Mouse (Mus musculus) heart, postnatal 4 days (tissue): ENCODE results near the gene Stxbp5. TPM values are rescaled to one million over a fixed set of nuclear protein-coding genes. Genes with fewer than 3 reads are reported as not detected.
"Not testable (repeated sequence)": the region's sequence is repeated elsewhere in the genome, so short reads cannot be mapped to it uniquely, and the experiment has no call there.

Source experiments
- DNase-seq: peaks from one replicate; pipeline ENCODE4 v3.0.0; 2021
- total RNA-seq, 2 experiments: library from RNA; stranded (reverse); gene quantifications; 2 replicates each; pipeline ENCODE4 v1.2.3; 2021

The Stxbp5 gene
- 10 to 100 TPM; 13.7 to 15.3 TPM for total RNA-seq

DNA sequence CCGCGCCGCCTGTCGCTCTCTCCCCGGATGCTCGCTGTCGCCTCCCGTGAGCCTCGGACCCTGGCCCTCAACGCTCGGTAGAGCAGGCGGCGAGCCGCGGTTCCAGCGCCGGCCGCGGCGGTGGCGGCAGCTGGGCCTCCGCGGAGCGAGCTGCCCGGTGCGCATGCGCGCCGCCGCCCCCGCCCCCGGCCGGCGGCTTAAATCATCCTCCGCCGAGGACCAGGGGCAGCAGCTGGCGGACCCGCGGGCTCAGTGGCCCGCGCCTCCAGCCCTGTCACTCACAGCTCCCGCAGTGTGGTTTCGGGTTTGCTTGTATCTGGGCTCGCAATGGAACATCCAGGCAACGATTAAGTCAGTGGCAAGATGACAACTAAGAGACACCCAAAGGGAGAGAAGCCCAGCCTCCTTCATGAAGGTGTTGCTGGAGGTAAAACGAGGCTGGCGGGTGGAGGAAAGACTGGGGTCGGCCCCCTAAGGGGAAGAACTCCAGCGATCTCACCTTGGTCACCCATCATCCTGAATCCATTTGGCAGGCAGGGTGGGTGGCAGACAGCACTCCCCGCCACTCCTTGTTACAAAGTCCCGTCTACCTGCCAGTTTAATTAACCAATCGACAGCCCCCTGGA is at the start of gene Stxbp5:
Gene Stxbp5 (minus strand): TSS at position 9 of the 626 bp plus-strand sequence.
- DNase-seq, result peak; percentile 85

GRCm38 (mm10) chr10:9912395-9912794 is 11.5 kb upstream of the Stxbp5 start:
- DNase-seq, result no peak

GRCm38 (mm10) chr10:9907919-9908502 is 7.1 kb upstream of the Stxbp5 start:
- peak; percentile 36 for DNase-seq

GRCm38 (mm10) chr10:9907519-9907918 is 6.6 kb upstream of the Stxbp5 start:
- DNase-seq, result no peak

DNA sequence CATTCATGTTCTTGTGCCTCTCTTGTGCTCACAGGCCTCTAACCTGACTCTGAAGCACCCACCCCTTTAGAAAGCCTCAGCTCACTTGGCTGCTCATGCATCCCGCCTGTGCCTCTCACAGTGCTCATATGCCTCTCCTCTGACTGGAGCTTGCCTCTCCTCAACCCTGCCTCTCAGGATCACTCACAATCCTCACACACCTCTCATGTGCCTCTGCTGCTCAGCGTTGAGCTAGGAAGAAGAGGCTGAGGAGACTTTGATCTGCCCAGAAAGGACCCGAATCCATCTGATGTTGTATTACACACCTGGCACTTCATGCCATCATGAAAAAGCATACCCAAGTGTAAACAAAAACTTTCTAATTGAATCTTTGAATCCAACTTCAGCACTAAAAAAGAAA is 5.3 kb upstream of the Stxbp5 start:
- no peak for DNase-seq

GRCm38 (mm10) chr10:9901697-9902239 is 889 bp upstream of the Stxbp5 start:
- DNase-seq, result peak; percentile 79

- DNase-seq, result peak; percentile 47
These were observed 386 bp downstream of the Stxbp5 start for GRCm38 (mm10) chr10:9900315-9901070.

DNA sequence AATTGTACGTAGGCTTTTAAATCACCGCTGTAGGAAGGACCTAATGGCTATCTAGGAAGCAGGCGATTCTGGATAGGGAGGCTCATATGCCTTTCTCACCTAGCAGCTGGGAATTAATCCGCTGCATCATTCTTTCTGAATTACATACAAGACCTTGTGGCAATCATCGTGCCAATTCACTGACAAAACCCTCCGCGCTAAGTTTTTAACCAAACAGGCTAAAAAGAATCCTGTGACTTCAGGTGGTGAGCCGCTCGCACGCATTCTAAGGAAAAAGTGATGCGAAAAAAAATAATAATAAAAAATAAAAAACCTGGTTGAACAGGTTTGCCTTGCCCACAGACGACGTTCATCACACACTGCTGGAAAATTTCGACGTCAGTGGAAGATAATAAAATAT is 1.1 kb downstream of the Stxbp5 start:
- DNase-seq, result no peak

- no peak for DNase-seq
These were observed 1.8 kb downstream of the Stxbp5 start for GRCm38 (mm10) chr10:9899086-9899485.

DNA sequence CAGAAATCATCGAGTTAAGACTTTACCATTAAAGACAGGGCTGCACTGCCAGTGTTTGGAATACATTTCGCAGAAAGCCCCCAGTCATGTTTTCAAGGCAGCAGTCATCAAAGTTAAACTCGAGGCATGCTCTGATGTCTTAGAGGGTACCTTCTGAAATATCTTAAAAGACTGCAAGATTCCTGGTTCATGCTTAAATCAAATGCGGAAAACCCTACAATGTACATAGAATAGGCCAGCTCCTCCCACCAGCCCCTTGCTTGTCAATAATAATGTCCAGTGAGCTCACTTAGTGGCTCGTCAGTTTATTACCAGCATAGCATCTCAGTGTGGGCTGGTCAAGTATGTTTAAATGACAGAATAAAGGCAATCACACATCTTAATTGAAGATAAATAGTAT is 3.0 kb downstream of the Stxbp5 start:
- no peak for DNase-seq

DNA sequence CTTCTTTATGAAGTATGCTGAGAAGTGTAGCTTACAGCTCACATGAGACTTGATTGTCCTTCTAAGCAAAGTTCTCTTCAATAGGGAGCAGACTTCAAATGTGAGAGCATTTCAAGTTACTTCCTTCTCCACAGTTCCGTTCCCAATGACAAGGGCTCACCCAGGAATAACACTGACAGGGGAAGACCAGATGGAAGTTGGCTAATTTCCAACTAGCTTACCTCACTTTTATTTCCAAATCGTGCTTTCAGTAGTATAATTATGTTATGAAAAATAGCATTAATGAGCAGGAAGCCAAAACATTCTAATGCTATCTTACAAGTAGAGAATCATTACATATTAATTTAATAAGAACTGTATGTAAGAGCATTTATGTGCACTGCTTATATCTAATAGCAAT is 7.3 kb downstream of the Stxbp5 start:
- no peak for DNase-seq

DNA sequence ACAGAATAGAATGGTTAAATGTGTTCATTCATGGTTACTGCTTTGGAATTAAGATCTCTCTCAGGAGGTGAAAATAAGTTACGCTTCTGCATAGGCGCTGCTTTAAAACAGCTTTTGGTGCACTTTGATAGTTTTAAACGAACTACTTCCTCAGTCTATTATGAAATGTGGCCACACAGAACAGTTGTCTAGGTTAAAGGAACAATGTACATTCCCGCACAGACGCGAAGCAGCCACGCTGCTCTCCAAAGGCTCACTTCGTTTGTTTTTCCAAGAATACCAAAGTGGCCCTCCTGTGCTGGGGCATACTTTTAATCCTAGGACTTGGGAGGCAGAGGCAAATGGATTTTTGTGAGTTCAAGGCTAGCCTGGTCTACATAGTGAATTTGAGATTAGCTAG is 11.2 kb downstream of the Stxbp5 start:
- DNase-seq, result no peak

DNA sequence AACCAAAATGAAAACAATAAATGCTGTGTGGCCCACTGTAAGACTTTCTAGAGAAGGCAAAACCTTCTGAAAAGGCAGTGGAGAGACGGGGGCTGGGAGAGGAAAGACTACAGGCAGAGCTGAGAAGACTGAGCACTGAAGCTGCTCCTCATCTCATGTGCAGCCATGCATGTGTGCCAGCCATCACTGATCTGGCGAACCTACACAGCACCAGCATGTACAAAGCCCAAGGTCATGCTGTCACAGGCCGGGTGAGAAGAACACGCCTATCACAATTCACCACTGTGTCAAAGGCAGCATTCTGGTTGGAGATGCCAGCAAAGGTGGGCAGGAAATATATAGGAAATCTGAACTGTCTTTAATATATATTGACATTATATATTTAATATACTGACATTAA is 12.2 kb downstream of the Stxbp5 start:
- no peak for DNase-seq

GRCm38 (mm10) chr10:9881781-9882320 is 19.0 kb downstream of the Stxbp5 start:
- not testable (repeated sequence) for DNase-seq

- DNase-seq, result no peak
These were observed 20.7 kb downstream of the Stxbp5 start for GRCm38 (mm10) chr10:9880070-9880728.

DNA sequence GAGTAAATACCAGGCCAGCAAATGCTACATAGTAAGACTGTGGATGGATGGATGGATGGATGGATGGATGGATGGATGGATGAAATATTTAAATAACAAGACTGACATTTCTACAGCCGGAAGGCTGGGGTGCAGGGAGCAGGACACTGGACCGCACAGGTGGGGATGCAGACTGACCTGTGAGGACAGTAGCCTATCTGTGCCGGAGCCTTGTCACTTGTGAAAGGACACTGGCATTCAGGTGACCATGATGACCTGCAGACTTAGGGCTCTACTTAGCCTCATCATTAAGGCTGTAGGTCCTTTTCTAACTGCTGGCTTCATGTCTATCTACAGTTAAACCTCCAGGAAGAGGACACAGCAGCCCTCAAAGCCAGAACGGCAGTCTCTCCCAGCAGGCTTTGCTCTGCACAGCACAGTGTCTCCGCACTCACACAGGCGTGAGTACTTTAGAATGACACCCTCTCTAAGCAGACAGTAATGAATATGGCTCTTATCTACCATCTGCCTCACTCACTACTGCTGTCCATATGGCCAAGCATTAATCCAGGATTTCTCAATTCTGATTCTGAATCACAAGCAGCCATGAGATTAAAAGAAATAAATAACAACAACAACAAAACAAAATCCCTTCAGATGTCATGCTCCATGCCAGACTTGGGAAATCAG is 21.9 kb downstream of the Stxbp5 start:
- DNase-seq, result no peak

- no peak for DNase-seq
These were observed 25.0 kb downstream of the Stxbp5 start for GRCm38 (mm10) chr10:9875905-9876304.

GRCm38 (mm10) chr10:9872143-9872542 is 28.7 kb downstream of the Stxbp5 start:
- DNase-seq, result no peak

GRCm38 (mm10) chr10:9866793-9867579 is 33.9 kb downstream of the Stxbp5 start:
- DNase-seq, result no peak

DNA sequence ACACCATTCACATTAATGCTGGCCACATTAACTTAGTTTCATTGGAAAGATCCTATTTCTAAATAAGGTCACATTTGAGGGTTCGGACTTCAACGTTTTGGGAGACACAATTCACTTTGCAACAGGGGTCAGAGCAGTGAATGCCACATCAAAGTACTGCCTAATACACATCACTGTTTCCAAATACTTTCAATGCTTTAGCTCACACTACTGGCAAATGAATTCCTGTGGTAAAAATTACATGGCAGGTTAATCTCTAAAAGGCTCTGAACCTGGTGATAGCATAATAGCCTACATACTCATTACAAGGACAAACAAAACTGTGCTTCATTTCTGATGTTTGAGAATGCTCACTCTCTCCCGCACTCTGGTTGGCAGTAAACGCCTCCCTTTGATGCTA is 40.9 kb downstream of the Stxbp5 start:
- no peak for DNase-seq

DNA sequence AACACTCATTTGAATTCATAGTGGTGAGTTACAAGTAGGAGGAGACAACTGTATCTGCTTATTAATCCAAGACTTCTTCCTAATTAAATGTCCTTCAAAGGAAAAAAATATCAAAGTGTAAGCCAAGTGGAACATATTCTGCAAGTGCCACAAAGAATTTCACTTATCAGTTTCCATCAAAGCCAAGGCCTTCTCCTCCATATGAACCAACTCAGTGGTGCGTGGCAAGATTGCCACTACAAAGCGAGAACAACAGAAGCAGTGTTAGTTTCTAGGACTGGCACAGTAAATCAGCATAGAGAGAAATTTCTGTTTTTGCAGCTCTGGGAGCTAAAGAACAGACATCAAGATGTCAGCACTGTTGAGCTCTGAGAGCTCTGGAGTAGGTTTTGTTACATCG is 41.4 kb downstream of the Stxbp5 start:
- no peak for DNase-seq
